Mouse (Mus musculus): ENCODE results near the gene B3glct. TPM values are rescaled to one million over a fixed set of nuclear protein-coding genes. Genes with fewer than 3 reads are reported as not detected.

B3glct gene
- polyA plus RNA-seq, 1 experiment from 2014 or later, result 10.6 TPM

- Histone ChIP-seq H3K4me3 (replicated peaks) (no peak overlapping the region), H3K36me3 (no peaks in the 10 kb centered on the region), H3K27me3 (replicated peaks) (no peaks in the 10 kb centered on the region), H3K4me2 (no peak overlapping the region), H3K9me3 (no peaks in the 10 kb centered on the region), H3K9ac (no peak overlapping the region), H3K27ac (no peak overlapping the region), H3K4me1 (no peaks in the 10 kb centered on the region)
- WGBS, result 78% methylated on average over 5 of the region's 5 CpGs
- no peak for ATAC-seq (ENCODE audit: insufficient read depth, low FRiP score, low read depth)
These were observed 89.7 kb downstream of the B3glct start for GRCm38 (mm10) chr5:149767651-149768301.

- H3K9me3 ChIP-seq, result no peaks in the 10 kb centered on the region
- no peak overlapping the region for H3K27ac ChIP-seq
- H3K4me1 ChIP-seq, result no peaks in the 10 kb centered on the region
- H3K9ac ChIP-seq, result no peak overlapping the region
- H3K36me3 ChIP-seq, result no peaks in the 10 kb centered on the region
- no peak for ATAC-seq (ENCODE audit: insufficient read depth, low FRiP score, low read depth)
- no peaks in the 10 kb centered on the region for H3K27me3 ChIP-seq (replicated peaks)
- WGBS, result 91% methylated on average over 8 of the region's 8 CpGs
- no peak overlapping the region for H3K4me3 ChIP-seq (replicated peaks)
- H3K4me2 ChIP-seq, result no peak overlapping the region
These were observed 91.6 kb downstream of the B3glct start for GRCm38 (mm10) chr5:149769666-149770065.

GRCm38 (mm10) chr5:149776038-149776437, 98.0 kb downstream of the B3glct start:
- WGBS, result 65% methylated on average over 7 of the region's 7 CpGs
- H3K4me1 ChIP-seq, result no peaks in the 10 kb centered on the region
- H3K4me2 ChIP-seq, result no peak overlapping the region
- no peaks in the 10 kb centered on the region for H3K27me3 ChIP-seq (replicated peaks)
- H3K36me3 ChIP-seq, result no peaks in the 10 kb centered on the region
- no peak for ATAC-seq (ENCODE audit: insufficient read depth, low FRiP score, low read depth)
- no peaks in the 10 kb centered on the region for H3K9me3 ChIP-seq
- no peak overlapping the region for H3K4me3 ChIP-seq (replicated peaks)
- H3K27ac ChIP-seq, result no peak overlapping the region
- no peak overlapping the region for H3K9ac ChIP-seq

GRCm38 (mm10) chr5:149779740-149780139, 101.7 kb downstream of the B3glct start:
- Histone ChIP-seq H3K36me3 (no peaks in the 10 kb centered on the region), H3K4me1 (no peaks in the 10 kb centered on the region)
- no peak for ATAC-seq (ENCODE audit: insufficient read depth, low FRiP score, low read depth)

GRCm38 (mm10) chr5:149780411-149780810, 102.4 kb downstream of the B3glct start:
- Histone ChIP-seq H3K27ac (no peak overlapping the region), H3K27me3 (replicated peaks) (no peaks in the 10 kb centered on the region), H3K4me3 (replicated peaks) (no peak overlapping the region), H3K9me3 (no peaks in the 10 kb centered on the region), H3K9ac (no peak overlapping the region), H3K4me2 (no peak overlapping the region), H3K4me1 (no peaks in the 10 kb centered on the region), H3K36me3 (no peaks in the 10 kb centered on the region)
- ATAC-seq (ENCODE audit: insufficient read depth, low FRiP score, low read depth), result no peak
- 99% methylated on average over 2 of the region's 2 CpGs for WGBS

More at GRCm38 (mm10) chr5:149779740-149780139, 101.7 kb downstream of the B3glct start:
- Histone ChIP-seq H3K27me3 (replicated peaks) (no peaks in the 10 kb centered on the region), H3K4me2 (no peak overlapping the region), H3K9ac (no peak overlapping the region), H3K27ac (no peak overlapping the region), H3K4me3 (replicated peaks) (no peak overlapping the region), H3K9me3 (no peaks in the 10 kb centered on the region)
- 91% methylated on average over 6 of the region's 6 CpGs for WGBS

- no peak overlapping the region for H3K4me3 ChIP-seq (replicated peaks)
- no peaks in the 10 kb centered on the region for H3K9me3 ChIP-seq
- no peak overlapping the region for H3K9ac ChIP-seq
- ATAC-seq (ENCODE audit: insufficient read depth, low FRiP score, low read depth), result no peak
- no peak overlapping the region for H3K27ac ChIP-seq
- no peak overlapping the region for H3K4me2 ChIP-seq
- no peaks in the 10 kb centered on the region for H3K27me3 ChIP-seq (replicated peaks)
- 25% methylated on average over 8 of the region's 8 CpGs for WGBS
- no peaks in the 10 kb centered on the region for H3K4me1 ChIP-seq
- H3K36me3 ChIP-seq, result no peaks in the 10 kb centered on the region
These were observed 112.1 kb downstream of the B3glct start for GRCm38 (mm10) chr5:149790087-149790486.

- no peaks in the 10 kb centered on the region for H3K36me3 ChIP-seq
- H3K4me2 ChIP-seq, result no peak overlapping the region
- H3K27me3 ChIP-seq (replicated peaks), result no peaks in the 10 kb centered on the region
- no peak overlapping the region for H3K4me3 ChIP-seq (replicated peaks)
- H3K4me1 ChIP-seq, result no peaks in the 10 kb centered on the region
- 66% methylated on average over 2 of the region's 2 CpGs for WGBS
- no peaks in the 10 kb centered on the region for H3K9me3 ChIP-seq
- H3K9ac ChIP-seq, result no peak overlapping the region
- no peak for ATAC-seq (ENCODE audit: insufficient read depth, low FRiP score, low read depth)
- no peak overlapping the region for H3K27ac ChIP-seq
These were observed 132.0 kb downstream of the B3glct start for GRCm38 (mm10) chr5:149810071-149810470.

- 32% methylated on average over 6 of the region's 6 CpGs for WGBS
- no peaks in the 10 kb centered on the region for H3K9me3 ChIP-seq
- no peak overlapping the region for H3K27ac ChIP-seq
- no peak; the same call in 1 of the 2 replicates for ATAC-seq (ENCODE audit: insufficient read depth, low FRiP score, low read depth)
- no peak overlapping the region for H3K4me2 ChIP-seq
- no peak overlapping the region for H3K9ac ChIP-seq
- no peak overlapping the region for H3K4me3 ChIP-seq (replicated peaks)
- no peaks in the 10 kb centered on the region for H3K27me3 ChIP-seq (replicated peaks)
- H3K36me3 ChIP-seq, result no peaks in the 10 kb centered on the region
- no peaks in the 10 kb centered on the region for H3K4me1 ChIP-seq
These were observed 133.8 kb downstream of the B3glct start for GRCm38 (mm10) chr5:149811835-149812234.

Other genes with a start within 250 kb of the B3glct start
- 0.27 and 0.41 TPM in 2 replicates for gene Tex26, start 238.6 kb upstream of the B3glct start, polyA plus RNA-seq (2015; fragmentation: Nextera tagmentation; extraction: Ambion mirVana)
- gene Wdr95, start 149.6 kb upstream of the B3glct start, polyA plus RNA-seq (2015; fragmentation: Nextera tagmentation; extraction: Ambion mirVana), result 0.13 and 0.17 TPM in 2 replicates
- 52.2 and 54.1 TPM in 2 replicates for gene Hsph1, start 41.9 kb upstream of the B3glct start, polyA plus RNA-seq (2015; fragmentation: Nextera tagmentation; extraction: Ambion mirVana)

Data from stomach, embryonic 15.5 days (tissue).